Mouse (Mus musculus) spleen, adult 18-20 months (tissue): ENCODE data around the gene Hgf.

ENCODE experiments used
- DNase-seq, 2 experiments: peaks; one replicate each; pipeline ENCODE4 v3.0.0; 2022; ENCODE audit warnings: mixed read lengths in 2 of 2

Gene Hgf

DNA sequence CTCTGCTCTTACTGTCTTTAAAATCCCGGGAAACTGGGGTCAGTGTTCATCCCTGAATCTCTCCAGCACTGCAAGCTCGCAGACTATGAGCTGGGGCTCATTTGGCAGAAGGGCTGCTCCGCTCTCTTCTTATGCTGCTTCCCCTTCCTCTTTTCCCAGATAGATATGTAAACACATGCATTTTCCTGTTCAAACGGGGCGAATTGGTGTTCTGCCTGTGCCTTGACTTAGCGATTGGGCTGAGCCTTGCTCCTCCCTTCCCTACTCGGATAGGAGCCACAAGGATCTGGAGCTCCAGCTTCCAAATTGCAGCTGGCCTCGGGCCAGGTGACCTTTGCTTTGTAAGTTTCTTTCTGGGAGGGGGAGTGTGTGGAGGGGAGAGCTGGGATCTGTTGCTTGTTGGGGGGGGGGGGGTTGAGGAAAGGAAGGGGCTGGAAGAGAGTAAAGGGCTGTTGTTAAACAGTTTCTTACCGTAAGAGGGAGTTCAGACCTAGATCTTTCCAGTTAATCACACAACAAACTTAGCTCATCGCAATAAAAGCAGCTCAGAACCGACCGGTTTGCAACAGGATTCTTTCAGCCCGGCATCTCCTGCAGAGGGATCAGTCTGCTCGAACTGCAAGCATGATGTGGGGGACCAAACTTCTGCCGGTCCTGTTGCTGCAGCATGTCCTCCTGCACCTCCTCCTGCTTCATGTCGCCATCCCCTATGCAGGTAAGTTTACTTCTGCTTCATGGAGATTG, at the start of gene Hgf:
Gene Hgf, plus strand, starts transcription at position 192 of the 744 bp plus-strand sequence.
- DNase-seq: peak in 1 of 2 experiments; percentile 4

DNA sequence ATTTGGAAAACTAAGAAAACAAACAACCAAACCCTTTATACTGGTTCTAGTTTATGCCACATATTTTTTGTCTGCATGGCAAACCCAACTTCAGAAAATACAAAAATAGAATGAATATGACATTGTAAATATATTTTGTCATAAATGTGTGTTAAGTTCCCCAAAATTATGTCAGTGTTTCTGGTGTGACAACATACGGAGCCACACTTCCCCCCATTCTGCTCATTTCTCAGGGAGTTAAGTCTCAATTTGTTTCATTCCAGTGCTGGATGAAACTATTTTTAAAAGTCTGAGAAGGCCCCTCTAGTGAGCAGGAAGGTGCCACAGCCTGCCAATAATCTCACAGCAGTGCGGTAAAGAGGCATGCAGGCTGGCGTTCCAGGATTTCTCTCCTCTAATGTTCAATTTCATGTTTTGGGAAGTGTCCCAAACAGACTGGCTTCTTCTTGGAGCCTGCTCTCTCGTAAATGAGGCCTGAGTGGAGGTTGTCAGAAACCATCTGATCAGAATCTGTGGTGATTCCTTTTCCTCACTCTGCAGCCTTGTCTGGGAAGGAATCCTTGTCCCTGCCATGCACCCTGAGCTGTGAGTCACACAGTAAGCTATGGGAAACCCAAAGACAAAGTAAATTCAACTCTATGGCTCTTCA, 46.5 kb upstream of the Hgf start:
- DNase-seq: no peak

DNA sequence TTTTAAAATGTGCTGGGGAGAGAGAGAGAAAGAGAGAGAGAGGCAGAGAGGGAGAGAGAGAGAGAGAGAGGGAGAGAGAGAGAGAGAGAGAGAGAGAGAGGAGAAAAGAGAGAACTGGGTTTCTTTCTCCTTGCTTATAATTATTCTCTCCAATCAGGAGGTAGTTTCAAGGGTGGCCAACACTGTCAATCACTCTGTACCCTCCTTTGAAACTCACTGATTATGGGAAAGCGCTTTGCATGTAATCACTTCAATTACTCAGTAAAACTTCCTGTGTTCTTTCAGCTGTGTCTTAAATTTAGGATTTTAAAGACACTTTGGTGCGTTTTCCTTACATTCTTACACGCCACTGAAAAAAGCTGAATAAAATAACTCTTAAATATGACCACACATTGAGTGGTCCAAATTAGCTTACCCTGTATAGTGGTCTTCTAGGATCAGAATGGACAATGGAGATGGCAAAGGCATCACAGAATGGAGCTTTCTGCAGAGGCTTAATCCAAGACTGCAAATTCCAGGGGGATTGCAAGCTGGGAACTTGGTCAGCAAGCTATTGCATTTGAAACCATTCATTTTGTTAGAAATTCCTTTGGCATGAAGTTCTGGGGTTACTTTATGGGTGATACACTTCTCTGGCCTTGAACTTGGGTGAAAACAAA, 21.5 kb upstream of the Hgf start:
- DNase-seq: no peak

DNA sequence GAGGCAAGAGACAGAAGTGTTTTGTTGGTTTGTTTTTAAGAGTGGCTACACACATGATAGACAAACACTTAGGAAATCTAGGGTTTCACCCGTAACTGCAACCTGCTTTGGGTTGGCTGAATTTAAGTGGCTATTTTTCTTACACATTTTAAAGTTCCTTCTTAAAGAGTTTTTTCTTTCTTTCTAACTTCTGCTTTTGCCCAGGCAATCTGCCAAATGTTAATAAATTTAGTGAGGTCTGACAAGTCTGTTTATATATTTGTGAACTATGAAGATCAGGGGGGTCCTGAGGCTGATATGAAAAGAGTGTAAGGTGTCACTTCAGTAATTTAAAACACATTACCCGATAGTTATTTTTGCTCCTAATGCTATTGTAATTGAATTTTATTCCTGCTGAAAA, 15.2 kb upstream of the Hgf start:
- DNase-seq: no peak

DNA sequence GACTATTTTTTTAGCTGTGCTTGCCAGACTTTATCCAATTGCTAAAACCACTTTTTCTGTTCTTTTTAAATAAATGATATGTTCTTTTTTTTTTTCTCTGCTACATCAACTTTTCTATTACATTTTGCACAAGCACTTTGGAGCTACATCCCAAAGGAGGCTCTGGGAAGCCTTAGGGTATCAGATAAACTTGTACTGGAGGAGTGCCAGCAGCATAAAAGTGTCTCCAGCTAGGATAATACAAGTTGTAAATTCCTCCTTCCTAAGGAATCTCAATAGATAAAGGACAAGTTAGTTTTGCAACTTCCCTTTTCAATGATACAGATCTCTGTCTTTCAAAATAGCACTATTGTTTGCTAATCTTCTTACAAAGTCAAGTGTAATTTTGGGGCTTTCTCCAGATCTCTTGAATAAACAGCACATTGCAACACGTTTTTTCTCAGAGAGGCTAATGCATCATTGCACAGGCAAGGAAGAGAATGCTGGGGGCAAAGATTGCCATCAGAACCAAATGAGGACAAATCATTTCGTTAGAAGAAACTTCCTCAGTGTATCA, 11.7 kb upstream of the Hgf start:
- no peak for DNase-seq

DNA sequence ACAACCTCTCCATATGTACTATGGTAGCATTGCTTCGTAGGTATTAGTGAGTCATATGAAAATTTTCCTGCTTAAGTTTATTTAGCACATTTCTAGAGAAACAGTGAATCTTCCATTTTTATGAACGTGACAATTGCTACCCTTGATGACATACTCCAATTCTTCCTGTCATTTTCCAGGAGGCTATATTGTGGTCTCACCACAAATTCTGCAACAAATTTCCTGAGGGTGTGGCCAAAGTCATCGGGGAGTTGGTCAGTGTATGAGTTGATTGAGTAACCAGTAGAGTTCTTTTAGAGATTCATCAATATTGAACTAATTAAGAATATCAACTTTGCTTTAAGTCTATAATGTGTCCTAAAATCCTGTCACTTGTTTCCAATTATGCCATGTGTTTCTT, 5.8 kb upstream of the Hgf start:
- DNase-seq: no peak

DNA sequence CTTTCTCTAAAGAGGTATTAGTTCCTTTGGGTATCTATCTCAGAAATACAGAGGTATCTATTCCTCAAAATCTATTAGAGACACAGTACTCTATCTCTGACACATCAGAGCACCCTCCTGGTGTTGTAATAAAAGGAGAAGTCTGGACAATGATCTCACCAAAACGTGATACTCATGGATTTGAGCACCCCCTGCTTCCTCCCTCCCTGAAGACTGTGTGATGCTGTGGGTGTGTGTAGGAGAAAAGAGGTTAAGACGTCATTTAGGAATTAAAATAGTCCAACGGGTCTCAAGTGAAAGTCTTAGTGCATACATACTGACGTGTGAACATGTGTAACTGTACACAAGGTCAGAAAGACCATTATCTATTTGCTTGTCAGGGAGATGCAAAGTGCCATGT, 648 bp upstream of the Hgf start:
- no peak for DNase-seq

DNA sequence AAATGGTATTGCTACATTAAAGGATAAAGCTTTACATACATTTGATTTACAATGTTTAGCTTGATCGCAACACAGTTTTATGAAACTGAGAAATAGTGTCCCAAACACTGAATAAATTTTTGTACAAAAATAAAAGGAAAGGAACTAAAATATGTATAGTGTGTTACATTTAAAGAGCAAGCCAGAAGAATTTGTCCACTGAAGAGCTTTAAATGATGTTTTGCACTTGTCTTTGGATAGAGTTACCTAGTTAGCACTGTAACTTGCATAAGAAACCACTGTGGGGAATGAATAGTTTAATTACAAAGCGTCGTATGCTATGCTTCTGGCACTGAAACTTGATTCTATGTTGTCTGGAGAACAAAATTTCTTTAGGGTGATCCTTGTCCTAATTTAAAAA, 7.0 kb downstream of the Hgf start:
- DNase-seq: no peak

DNA sequence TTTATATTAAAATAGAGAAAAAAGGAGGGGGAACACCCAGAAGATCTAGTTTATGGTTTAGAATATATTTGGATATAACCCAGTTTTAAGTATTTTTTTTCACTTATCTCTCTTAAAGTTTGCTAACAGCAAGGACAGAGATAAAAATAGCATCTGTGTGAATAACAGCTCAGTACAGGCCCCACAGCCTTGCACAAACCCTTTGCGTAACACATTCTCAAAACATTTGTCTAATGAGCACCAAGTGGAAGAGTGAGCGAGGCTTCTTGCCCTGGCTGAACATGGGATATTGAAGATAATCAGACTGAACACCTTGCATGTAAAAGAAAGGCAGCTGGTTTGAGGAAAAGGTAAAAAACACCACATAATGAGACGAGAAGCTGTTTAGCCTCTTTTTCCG, 15.7 kb downstream of the Hgf start:
- no peak for DNase-seq

DNA sequence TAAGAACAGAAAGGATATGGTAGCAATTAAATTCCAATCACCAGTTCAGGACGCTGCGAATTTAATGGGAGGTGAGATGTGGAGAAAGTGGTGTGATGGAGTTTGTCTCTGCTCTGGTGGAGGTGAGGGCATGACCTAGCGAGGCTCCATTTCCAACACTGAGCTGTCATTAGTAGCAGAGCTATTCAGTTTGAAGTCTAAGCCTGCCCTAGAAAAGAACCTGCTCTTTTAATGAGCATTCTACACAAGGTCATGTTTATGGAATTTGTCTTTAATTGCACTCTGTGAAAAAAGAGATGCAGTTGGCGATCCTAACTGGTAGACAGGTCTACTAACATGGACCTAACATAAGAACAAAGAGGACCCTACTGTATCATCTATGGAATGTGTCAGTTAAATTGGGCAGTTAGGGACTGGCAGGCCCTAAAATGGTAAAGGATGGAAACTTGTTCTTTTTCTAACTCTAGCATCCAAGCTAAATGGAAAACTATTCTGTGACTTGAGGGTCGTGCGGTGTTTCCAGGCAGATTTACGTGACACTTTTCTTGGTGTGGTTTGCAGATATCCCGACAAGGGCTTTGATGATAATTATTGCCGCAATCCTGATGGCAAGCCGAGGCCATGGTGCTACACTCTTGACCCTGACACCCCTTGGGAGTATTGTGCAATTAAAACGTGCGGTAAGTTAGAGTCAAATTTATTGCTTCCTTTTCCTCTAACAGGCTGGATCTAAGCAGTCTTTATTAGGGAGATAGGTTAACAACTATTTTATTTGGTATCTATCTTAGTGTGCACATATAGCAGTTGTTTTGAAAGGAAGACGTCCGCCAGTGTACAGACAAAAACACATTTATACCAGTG, 24.8 kb downstream of the Hgf start:
- no peak for DNase-seq

DNA sequence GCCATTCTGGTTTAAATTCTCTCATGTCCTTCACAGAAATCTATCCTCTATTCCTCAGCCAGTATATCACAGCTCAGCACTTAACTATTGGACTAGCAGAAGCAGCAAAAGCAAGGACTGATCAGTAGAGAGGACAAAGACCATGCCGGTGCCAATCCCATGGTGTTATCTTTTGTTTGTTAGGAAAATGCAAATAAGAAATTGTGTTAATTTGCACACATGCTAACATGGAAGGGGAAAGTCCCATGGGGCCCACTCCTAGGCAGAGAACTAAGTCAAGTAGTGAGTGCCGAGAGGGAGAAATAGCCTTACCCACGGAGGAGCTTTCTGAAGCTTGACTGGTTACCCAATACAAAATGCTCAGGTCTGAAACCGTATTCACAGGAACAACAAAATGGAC, 42.4 kb downstream of the Hgf start:
- DNase-seq: no peak

DNA sequence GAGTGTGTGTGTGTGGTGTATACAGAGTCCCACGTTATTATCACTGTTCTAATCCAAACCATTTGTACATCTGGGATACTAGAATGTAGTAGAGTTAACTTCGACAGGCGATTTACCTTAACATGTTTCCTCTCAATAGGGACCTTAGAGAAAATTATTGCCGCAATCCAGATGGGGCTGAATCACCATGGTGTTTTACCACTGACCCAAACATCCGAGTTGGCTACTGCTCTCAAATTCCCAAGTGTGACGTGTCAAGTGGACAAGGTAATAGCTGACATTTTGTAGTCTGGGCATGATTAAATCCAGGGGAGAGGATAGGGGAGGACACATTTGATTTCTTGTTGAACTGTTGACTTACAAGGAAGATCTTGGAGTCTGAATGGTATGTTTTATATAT, 44.7 kb downstream of the Hgf start:
- DNase-seq: no peak

DNA sequence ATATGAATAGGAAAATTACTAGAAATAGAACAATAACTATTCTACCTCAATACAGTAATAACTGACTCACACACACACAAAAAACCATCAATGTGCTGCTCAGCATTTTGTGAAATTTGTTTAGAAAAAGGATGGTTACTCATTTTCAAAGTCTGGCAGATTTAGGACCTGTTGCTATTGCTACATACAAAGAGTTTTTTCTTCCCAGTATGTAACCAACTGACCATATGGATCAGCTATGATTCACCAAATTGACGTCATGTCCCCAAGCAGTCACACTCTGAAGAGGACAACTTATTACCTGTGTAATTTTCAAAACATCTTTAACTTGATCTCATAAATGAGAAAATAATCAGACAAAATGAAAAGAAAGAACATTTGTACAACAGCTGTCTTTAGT, 48.2 kb downstream of the Hgf start:
- DNase-seq: no peak

DNA sequence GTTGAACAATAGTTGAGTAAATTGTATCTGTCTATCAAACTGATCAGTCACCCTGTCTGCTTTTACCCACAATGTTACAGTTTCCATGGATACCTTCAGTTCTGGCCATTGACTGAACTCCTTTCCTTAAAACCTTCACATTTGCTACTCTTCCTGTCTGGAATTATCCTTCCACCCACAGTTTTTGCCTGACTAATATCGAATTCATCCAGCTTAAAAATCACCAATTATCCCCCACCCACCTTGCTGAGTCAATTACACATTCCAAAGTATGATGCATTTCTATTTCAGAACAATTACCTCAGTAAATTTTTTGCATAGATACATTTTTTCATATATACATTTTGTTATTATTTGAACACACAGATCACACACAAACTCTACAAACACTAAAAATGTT, 79.7 kb downstream of the Hgf start:
- DNase-seq: no peak

DNA sequence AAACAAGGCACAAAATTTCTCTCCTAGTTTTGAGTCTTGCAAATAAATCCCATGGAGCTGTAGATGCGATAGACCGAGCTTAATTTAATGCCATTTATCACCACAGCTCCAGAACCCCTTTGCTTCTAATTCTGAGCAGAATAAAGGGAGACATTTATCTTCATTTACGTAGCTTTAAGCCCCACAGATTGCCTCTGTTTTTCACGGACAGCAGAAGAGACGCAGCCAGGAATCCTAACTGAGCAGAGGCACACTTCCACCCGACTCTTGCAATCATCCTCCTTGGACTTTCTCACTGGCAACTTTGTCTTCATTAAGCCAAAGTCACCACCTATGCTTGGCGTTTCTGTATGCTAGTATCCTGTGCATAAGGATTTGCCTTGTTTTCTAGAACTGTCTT, 93.1 kb downstream of the Hgf start:
- DNase-seq: no peak

DNA sequence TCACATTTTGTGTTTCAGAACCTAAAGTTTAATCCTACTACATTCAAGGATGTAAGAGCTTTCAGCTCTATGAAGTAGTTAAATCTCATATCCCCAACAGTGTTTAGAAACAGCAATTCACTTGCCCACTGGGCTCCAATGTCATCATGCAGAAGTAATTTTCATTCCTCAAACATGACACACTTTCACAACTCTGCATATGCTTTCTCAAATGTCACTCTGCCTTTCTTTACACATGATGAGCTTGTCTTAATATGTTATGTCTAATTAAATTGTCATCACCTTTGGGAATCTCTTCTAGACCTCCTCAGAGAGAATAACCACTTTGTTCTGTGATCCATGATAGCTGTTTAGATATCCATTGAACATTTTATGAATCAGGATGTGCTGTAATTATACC, 94.4 kb downstream of the Hgf start:
- DNase-seq: no peak

DNA sequence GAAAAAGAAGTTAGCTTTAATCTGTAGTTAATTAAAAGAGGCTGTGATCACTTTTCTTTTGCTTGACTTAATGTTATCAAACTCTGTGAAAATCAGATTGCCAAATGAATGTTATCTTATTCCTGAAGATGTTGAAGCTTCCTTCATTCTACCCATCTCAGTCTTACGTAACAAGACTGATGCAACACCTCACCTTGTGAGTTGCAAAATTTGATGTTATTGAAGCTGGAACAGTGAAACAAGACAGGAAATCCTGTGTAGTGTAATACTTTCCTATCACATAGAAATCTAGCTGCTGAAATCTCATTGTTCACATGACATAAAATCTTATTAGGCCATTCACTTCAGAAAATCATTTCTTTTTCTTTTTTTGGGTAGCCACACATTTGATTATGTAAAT, 96.9 kb downstream of the Hgf start:
- DNase-seq: no peak

DNA sequence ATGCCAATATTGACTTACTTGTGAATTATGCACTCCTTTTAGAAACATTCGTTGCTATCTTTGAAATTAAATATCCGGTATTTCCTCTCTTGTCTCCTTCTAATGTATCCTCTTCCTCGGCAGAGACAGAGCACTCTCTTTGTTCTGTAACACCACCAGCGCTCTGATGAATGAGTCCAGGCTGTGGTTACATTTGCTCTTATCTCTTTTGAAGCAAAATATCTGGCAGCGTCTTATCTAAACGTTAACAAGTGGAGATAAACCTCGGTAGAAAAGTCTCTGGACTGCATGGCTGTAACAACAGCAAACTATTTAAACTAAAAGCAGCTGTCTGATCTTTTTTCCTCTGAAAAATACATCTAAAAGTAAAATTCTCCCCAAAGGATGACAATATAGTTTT, 100.7 kb downstream of the Hgf start:
- DNase-seq: no peak
